Mouse (Mus musculus): ENCODE measurements around the gene Exph5. TPM values are rescaled to one million over a fixed set of nuclear protein-coding genes. Genes with fewer than 3 reads are reported as not detected.

Gene Exph5
- polyA plus RNA-seq, 1 experiment from 2014 or later: 0.98 TPM

DNA sequence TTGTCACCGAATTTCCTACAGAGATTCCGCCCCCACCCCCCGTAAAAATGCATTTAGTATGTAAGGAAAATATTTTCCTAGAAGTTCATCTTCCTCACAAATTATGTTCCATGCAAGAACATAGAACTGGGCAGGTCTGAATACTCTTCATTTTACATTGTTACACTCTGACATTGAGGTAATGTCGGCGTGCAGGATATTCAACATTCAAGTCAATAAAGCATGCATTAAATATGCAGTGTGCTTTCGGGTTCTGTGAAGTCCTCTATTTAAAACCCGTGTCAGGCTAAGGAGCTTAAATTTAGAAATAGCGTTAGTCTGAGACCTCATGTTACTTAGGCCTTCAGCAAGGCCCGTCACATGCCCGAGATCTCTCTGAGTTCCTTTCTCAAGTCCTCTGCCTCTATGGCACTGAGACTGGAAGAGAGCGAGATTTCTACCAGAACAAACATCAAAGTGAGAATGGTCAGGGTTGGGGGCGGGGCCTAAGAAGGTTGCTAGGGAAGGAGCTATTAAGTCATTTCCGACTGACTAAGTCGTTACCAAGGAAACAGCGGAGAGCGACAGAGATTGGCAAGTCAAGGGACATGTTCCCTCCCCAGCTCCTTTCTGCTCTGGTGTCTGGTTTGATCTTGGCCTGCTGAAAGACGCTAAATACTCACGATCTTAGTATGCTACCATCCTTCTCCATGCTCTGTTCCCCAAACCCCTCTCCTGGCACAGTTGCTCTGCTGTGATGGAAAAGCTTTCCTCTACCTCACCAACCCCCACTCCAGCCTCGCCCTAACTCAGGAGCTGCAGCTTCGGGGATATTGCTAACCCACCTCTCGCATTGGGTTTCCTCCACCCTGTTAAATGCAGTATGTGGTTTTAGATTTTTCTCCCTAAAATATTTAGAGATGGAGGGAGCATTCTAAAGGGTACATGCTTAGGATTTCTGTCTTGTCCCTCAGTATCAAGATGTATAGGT is 103.6 kb downstream of the Exph5 start:
- Histone ChIP-seq H3K4me1 (ENCODE audit: control insufficient read depth, insufficient read depth, low read length) (no peaks in the 10 kb centered on the region; the same call in 1 of the 2 replicates), H3K27ac (replicated peaks; ENCODE audit: low read depth, low read length) (peak overlapping the region; percentile 49; the same call in 1 of the 2 replicates), H3K9me3 (replicated peaks; ENCODE audit: control insufficient read depth, low read length) (no peaks in the 10 kb centered on the region), H3K36me3 (replicated peaks; ENCODE audit: control insufficient read depth, insufficient read depth, low read depth, low read length) (no peaks in the 10 kb centered on the region), H3K27me3 (ENCODE audit: control insufficient read depth, insufficient read depth, low read length) (no peaks in the 10 kb centered on the region), H3K9ac (replicated peaks; ENCODE audit: low read length) (peak overlapping the region; percentile 57), H3K4me2 (ENCODE audit: low read depth, low read length) (peak overlapping the region; percentile 45), H3K4me3 (ENCODE audit: low read depth, low read length) (peak overlapping the region; percentile 39)
- 29% methylated on average over 21 of the region's 21 CpGs for WGBS
- DNase-seq (ENCODE audit: low spot score) (peak; percentile 92), ATAC-seq (replicated peaks; ENCODE audit: insufficient number of reproducible peaks, low FRiP score, low TSS enrichment, low read depth) (peak; percentile 89)

DNA sequence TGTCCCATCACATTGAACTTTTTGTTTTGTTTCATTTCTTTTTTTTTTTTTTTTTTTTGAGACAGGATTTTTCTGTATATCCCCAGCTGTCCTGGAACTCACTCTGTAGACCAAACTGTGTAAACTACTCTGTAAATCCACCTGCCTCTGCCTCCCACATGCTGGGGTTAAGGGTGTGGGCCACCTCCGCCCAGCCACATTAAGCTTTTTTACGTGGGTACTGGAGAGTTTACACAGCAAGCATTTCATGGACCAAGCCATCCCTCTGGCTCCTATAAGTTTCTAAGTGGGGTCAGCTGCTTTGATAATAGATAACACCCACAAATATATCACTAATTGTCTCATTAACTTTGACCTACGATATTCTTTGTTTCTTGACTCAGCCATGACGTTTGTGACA is 107.1 kb downstream of the Exph5 start:
- DNase-seq (ENCODE audit: low spot score) (no peak), ATAC-seq (replicated peaks; ENCODE audit: insufficient number of reproducible peaks, low FRiP score, low TSS enrichment, low read depth) (no peak)
- H3K27ac ChIP-seq (replicated peaks; ENCODE audit: low read depth, low read length): no peak overlapping the region
- H3K4me3 ChIP-seq (ENCODE audit: low read depth, low read length): no peak overlapping the region
- H3K9me3 ChIP-seq (replicated peaks; ENCODE audit: control insufficient read depth, low read length): no peaks in the 10 kb centered on the region
- H3K4me2 ChIP-seq (ENCODE audit: low read depth, low read length): no peak overlapping the region
- H3K36me3 ChIP-seq (replicated peaks; ENCODE audit: control insufficient read depth, insufficient read depth, low read depth, low read length): no peaks in the 10 kb centered on the region
- no peak overlapping the region for H3K9ac ChIP-seq (replicated peaks; ENCODE audit: low read length)
- no peaks in the 10 kb centered on the region; the same call in 1 of the 2 replicates for H3K4me1 ChIP-seq (ENCODE audit: control insufficient read depth, insufficient read depth, low read length)
- 84% methylated on average over 4 of the region's 4 CpGs for WGBS
- no peaks in the 10 kb centered on the region for H3K27me3 ChIP-seq (ENCODE audit: control insufficient read depth, insufficient read depth, low read length)

DNA sequence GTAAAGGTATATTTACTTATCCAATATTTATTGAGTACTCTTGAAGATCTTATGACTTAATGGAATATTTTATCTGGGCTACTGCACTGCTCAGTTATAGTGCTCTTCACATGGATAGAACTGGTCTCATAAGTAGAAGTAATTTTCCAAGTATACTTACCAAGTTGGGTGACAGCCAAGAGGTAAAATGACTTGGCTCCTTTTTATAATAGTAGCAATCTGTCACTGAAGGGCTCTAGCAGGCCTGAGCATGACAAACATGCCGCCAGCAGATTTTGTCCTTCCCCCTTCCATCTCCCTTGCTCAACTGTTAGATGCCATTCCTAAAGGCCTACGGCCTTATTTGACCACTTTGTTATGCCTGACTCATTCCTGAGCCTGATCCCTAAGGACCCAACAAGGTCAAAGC is 107.5 kb downstream of the Exph5 start:
- WGBS: 84% methylated on average over 2 of the region's 2 CpGs
- H3K27me3 ChIP-seq (ENCODE audit: control insufficient read depth, insufficient read depth, low read length): no peaks in the 10 kb centered on the region
- no peak for DNase-seq (ENCODE audit: low spot score)
- H3K36me3 ChIP-seq (replicated peaks; ENCODE audit: control insufficient read depth, insufficient read depth, low read depth, low read length): no peaks in the 10 kb centered on the region
- H3K4me1 ChIP-seq (ENCODE audit: control insufficient read depth, insufficient read depth, low read length): no peaks in the 10 kb centered on the region; the same call in 1 of the 2 replicates
- H3K4me3 ChIP-seq (ENCODE audit: low read depth, low read length): no peak overlapping the region
- H3K9me3 ChIP-seq (replicated peaks; ENCODE audit: control insufficient read depth, low read length): no peaks in the 10 kb centered on the region
- no peak overlapping the region for H3K9ac ChIP-seq (replicated peaks; ENCODE audit: low read length)
- H3K27ac ChIP-seq (replicated peaks; ENCODE audit: low read depth, low read length): no peak overlapping the region
- no peak overlapping the region for H3K4me2 ChIP-seq (ENCODE audit: low read depth, low read length)
- ATAC-seq (replicated peaks; ENCODE audit: insufficient number of reproducible peaks, low FRiP score, low TSS enrichment, low read depth): no peak

DNA sequence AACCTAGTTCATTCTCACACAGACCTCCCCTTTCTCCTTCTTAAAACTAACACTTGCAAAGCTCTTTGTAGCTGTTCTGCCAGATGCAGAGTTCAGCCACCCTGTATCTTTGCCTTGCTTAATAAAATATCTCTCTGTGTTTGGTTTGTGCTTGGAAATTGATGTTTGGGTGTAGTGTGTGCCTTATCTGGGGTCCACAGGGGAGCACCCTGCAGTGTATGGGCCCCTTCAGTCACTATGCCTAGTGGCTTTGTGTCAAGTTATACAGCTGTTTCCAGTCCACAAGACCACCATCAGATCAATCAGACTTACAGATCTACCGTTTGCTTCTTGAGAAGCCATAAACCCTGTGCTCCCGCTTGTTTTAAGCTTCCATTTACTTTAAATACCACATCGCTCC is 108.0 kb downstream of the Exph5 start:
- Histone ChIP-seq H3K27ac (replicated peaks; ENCODE audit: low read depth, low read length) (no peak overlapping the region), H3K9me3 (replicated peaks; ENCODE audit: control insufficient read depth, low read length) (no peaks in the 10 kb centered on the region), H3K36me3 (replicated peaks; ENCODE audit: control insufficient read depth, insufficient read depth, low read depth, low read length) (no peaks in the 10 kb centered on the region), H3K27me3 (ENCODE audit: control insufficient read depth, insufficient read depth, low read length) (no peaks in the 10 kb centered on the region), H3K4me2 (ENCODE audit: low read depth, low read length) (no peak overlapping the region), H3K4me3 (ENCODE audit: low read depth, low read length) (no peak overlapping the region), H3K9ac (replicated peaks; ENCODE audit: low read length) (no peak overlapping the region), H3K4me1 (ENCODE audit: control insufficient read depth, insufficient read depth, low read length) (no peaks in the 10 kb centered on the region; the same call in 1 of the 2 replicates)
- ATAC-seq (replicated peaks; ENCODE audit: insufficient number of reproducible peaks, low FRiP score, low TSS enrichment, low read depth) (no peak), DNase-seq (ENCODE audit: low spot score) (no peak)
- WGBS: 85% methylated on average over 3 of the region's 3 CpGs

DNA sequence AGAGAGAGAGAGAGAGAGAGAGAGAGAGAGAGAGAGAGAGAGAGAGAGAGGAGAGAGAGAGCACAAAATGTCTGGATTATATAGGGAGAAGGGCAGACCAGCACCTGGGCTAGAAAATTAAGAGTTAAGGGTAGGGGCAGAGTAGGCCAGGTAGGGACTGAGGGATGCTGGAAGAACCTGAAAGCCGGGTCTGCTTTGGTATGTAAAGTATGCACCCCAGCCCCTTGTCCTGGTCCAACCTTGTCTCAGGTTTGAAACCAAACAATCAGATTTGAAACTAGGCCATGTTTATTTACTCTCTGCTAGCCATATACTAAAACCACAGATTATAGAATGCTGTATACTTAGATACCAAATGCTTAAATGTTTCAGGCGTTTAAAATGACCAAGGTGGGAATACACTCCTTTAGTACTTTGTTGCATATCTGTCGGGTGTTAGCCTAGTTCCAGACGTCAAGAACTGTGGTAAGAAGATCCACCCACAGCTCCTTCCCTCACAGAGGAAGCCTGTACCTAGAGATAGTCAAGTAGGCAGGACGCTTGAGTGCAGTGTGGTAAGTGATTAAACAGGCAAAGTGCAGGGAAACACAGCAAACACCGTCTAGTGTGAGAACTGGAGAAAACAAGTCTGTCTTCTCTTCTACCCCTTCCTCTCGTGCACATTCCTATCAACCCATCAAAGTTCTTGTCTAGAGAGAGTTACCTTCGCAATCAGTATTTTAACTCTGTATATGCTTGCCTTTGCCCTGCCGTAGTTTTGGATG is 120.8 kb downstream of the Exph5 start:
- no peak for ATAC-seq (replicated peaks; ENCODE audit: insufficient number of reproducible peaks, low FRiP score, low TSS enrichment, low read depth)
- no peaks in the 10 kb centered on the region for H3K4me1 ChIP-seq (ENCODE audit: control insufficient read depth, insufficient read depth, low read length)
- H3K9me3 ChIP-seq (replicated peaks; ENCODE audit: control insufficient read depth, low read length): no peaks in the 10 kb centered on the region
- no peak overlapping the region for H3K9ac ChIP-seq (replicated peaks; ENCODE audit: low read length)
- no peak for DNase-seq (ENCODE audit: low spot score)
- H3K27ac ChIP-seq (replicated peaks; ENCODE audit: low read depth, low read length): no peak overlapping the region
- 68% methylated on average over 9 of the region's 9 CpGs for WGBS
- H3K27me3 ChIP-seq (ENCODE audit: control insufficient read depth, insufficient read depth, low read length): no peaks in the 10 kb centered on the region
- H3K4me2 ChIP-seq (ENCODE audit: low read depth, low read length): no peak overlapping the region
- H3K36me3 ChIP-seq (replicated peaks; ENCODE audit: control insufficient read depth, insufficient read depth, low read depth, low read length): no peaks in the 10 kb centered on the region
- H3K4me3 ChIP-seq (ENCODE audit: low read depth, low read length): no peak overlapping the region

DNA sequence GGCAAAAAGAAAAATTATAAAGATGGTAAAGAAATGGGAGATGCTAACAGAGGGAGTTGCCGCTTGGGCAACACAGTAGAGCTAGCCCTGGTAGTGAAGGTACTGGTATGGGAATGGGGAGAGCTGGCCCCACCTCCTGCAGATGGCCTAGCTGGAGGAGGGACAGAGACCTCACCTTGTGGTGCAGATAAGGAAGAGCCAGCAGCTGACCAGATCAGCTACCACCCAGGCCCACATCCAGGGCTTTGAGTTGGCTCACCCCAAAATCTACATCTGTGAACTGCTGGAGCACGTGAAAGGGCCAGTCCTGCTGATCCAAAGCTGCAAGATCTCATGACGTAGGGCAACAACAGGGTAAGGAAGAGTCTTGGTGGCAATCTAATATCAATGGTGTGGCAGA is 125.3 kb downstream of the Exph5 start:
- DNase-seq (ENCODE audit: low spot score): no peak
- H3K36me3 ChIP-seq (replicated peaks; ENCODE audit: control insufficient read depth, insufficient read depth, low read depth, low read length): no peaks in the 10 kb centered on the region
- ATAC-seq (replicated peaks; ENCODE audit: insufficient number of reproducible peaks, low FRiP score, low TSS enrichment, low read depth): no peak
- no peaks in the 10 kb centered on the region for H3K9me3 ChIP-seq (replicated peaks; ENCODE audit: control insufficient read depth, low read length)
- H3K4me3 ChIP-seq (ENCODE audit: low read depth, low read length): no peak overlapping the region
- H3K4me2 ChIP-seq (ENCODE audit: low read depth, low read length): no peak overlapping the region
- 73% methylated on average over 3 of the region's 3 CpGs for WGBS
- H3K27ac ChIP-seq (replicated peaks; ENCODE audit: low read depth, low read length): no peak overlapping the region
- H3K9ac ChIP-seq (replicated peaks; ENCODE audit: low read length): no peak overlapping the region
- H3K4me1 ChIP-seq (ENCODE audit: control insufficient read depth, insufficient read depth, low read length): no peaks in the 10 kb centered on the region
- H3K27me3 ChIP-seq (ENCODE audit: control insufficient read depth, insufficient read depth, low read length): no peaks in the 10 kb centered on the region
